ENCODE assay signal across 8 mouse cellular contexts in genomic region chr6:51612371-51613051, GRCm38 (mm10).
A peak's percentile ranks its signal among the peaks of the same experiment; 100 is the strongest.
DNase-seq lines count a peak whose midpoint lies in the region; ATAC-seq and TF ChIP-seq lines count a peak whose summit lies in the region.

No protein-coding gene starts in this region.

- peak overlapping the region; percentile 44 for H3K9ac ChIP-seq in hindbrain, embryonic 15.5 days

- peaks cover 40% of the 10 kb centered on the region for H3K27me3 ChIP-seq in Patski
- no peaks in the 10 kb centered on the region for H3K27me3 ChIP-seq in cerebellum, adult 2 months (ENCODE audit: control insufficient read depth, insufficient read depth, low read length)
- H3K27me3 ChIP-seq in hindbrain, embryonic 15.5 days, result no peaks in the 10 kb centered on the region

- TF ChIP-seq CTCF in Patski (IDR thresholded peaks at IDR 0.05), result peak; percentile 86
- peak; percentile 71; the same call in 1 of the 2 replicates for TF ChIP-seq CTCF in cerebellum, adult 2 months (IDR thresholded peaks at IDR 0.05; ENCODE audit: borderline replicate concordance, insufficient read depth, low read depth, low read length)

- H3K4me3 ChIP-seq in cerebellum, adult 2 months (replicated peaks; ENCODE audit: insufficient read depth, low read depth, low read length), result peak overlapping the region; percentile 48
- H3K4me3 ChIP-seq in hindbrain, embryonic 15.5 days, result peak overlapping the region; percentile 41

- peak; percentile 51 for ATAC-seq in Patski
- peak; percentile 90 for ATAC-seq in hindbrain, embryonic 15.5 days (ENCODE audit: low FRiP score, low read depth)
- no peak for ATAC-seq in erythroid progenitor cell, adult 5-6 weeks (replicated peaks; ENCODE audit: low FRiP score, poor library complexity, severe bottlenecking)

- no peaks in the 10 kb centered on the region for H3K9me3 ChIP-seq in hindbrain, embryonic 15.5 days

- WGBS in cerebellum, adult 2 months, result under 1% methylated on average over 54 of the region's 54 CpGs
- WGBS in hindbrain, embryonic 15.5 days, result under 1% methylated on average over 53 of the region's 54 CpGs

- peak overlapping the region; percentile 66 for H3K4me2 ChIP-seq in hindbrain, embryonic 15.5 days

- DNase-seq in Patski (ENCODE audit: low read depth, low spot score), result no peak
- peak; percentile 65 to 80 for DNase-seq in cerebellum, adult 2 months
- peak; percentile 72 for DNase-seq in forelimb bud, embryonic 11.5 days (ENCODE audit: low read depth, low spot score)
- DNase-seq in left cerebral cortex, adult 18-20 months (ENCODE audit: low spot score in 2 of 2), result peak; percentile 41 to 75
- peak; percentile 54 for DNase-seq in lung, postnatal 25 days (ENCODE audit: low spot score)
- peak; percentile 79 for DNase-seq in retina, postnatal 1 day

- no peaks in the 10 kb centered on the region for H3K4me1 ChIP-seq in cerebellum, adult 2 months (ENCODE audit: control insufficient read depth, insufficient read depth, low read length)
- H3K4me1 ChIP-seq in hindbrain, embryonic 15.5 days (replicated peaks), result peaks cover 17% of the 10 kb centered on the region

- H3K36me3 ChIP-seq in hindbrain, embryonic 15.5 days, result no peaks in the 10 kb centered on the region

- POLR2A ChIA-PET in Patski (lab: Charles Lee), result no interaction called here

- H3K27ac ChIP-seq in cerebellum, adult 2 months (ENCODE audit: insufficient read depth, low read length), result peak overlapping the region; percentile 17
- peak overlapping the region; percentile 91 for H3K27ac ChIP-seq in hindbrain, embryonic 15.5 days (replicated peaks)

- TF ChIP-seq POLR2A in cerebellum, adult 2 months (IDR thresholded peaks at IDR 0.05; ENCODE audit: borderline replicate concordance, insufficient read depth, low read length), result no peak

- CTCF ChIA-PET in Patski (lab: Charles Lee), result no interaction called here

- in situ Hi-C loops in Patski (cut with MboI; ENCODE audit: low pct_unique_long_range_greater_than_20kb), result no loop called here
